Mouse (Mus musculus): ENCODE measurements around the gene Smim6.

DNA sequence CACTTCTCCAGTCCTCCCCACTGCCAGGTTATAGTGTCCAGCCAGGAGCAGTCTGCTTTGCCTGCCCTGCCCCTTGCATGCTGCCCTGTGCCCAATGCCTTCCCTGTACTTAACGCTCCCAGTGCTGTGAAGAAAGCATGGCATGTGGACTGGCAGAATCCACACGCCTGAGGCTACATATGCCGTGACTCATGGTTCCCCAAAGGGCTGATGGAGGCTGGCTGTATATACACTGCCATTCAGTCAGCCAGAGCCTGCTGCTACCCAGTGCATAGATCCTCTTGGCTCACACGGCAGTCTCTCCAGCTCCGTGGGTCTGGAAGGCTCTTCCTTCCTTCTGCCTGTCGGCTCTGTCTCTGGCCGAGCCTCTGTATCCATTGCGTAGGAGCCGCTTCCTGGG is 36.5 kb downstream of the Smim6 start:
- TF ChIP-seq CTCF (IDR thresholded peaks at IDR 0.05; ENCODE audit: low read depth) (no peak), EP300 (optimal IDR thresholded peaks at IDR 0.05) (no peak)

Data from stomach, postnatal 0 days (tissue).